In genomic region chr1:63110536-63111285, GRCm38 (mm10) we compare ENCODE assay signal across 8 mouse cellular contexts. TPM values are rescaled to one million over a fixed set of nuclear protein-coding genes. Genes with fewer than 3 reads are reported as not detected.
A peak's percentile ranks its signal among the peaks of the same experiment; 100 is the strongest.
DNase-seq lines count a peak whose midpoint lies in the region; ATAC-seq and TF ChIP-seq lines count a peak whose summit lies in the region.

No protein-coding gene starts in this region.

- no peaks in the 10 kb centered on the region for H3K27me3 ChIP-seq in liver, postnatal 0 days (ENCODE audit: insufficient read depth, low read length)
- no peaks in the 10 kb centered on the region for H3K27me3 ChIP-seq in stomach, embryonic 16.5 days (ENCODE audit: control insufficient read depth, insufficient read depth, low read length)

- no peaks in the 10 kb centered on the region; the same call in 1 of the 2 replicates for H3K36me3 ChIP-seq in liver, postnatal 0 days (replicated peaks; ENCODE audit: insufficient read depth, low read length)
- peaks cover 3% of the 10 kb centered on the region; the same call in 1 of the 2 replicates for H3K36me3 ChIP-seq in stomach, embryonic 16.5 days (ENCODE audit: control insufficient read depth, insufficient read depth, low read length)

- no peak overlapping the region for H3K9ac ChIP-seq in liver, postnatal 0 days (replicated peaks)
- 0 out of 2 replicates have a peak overlapping the region, but pooled peaks have one; percentile 10 for H3K9ac ChIP-seq in stomach, embryonic 16.5 days (ENCODE audit: low read length)

- no peak for TF ChIP-seq POLR2A in bone marrow macrophage, adult 2 months (IDR thresholded peaks at IDR 0.05; ENCODE audit: borderline replicate concordance, low read depth, low read length)

- H3K9me3 ChIP-seq in liver, postnatal 0 days (ENCODE audit: low read length) = no peaks in the 10 kb centered on the region
- H3K9me3 ChIP-seq in stomach, embryonic 16.5 days (replicated peaks; ENCODE audit: control insufficient read depth, low read length) = no peaks in the 10 kb centered on the region

- WGBS in liver, postnatal 0 days (ENCODE audit: insufficient replicate concordance) = 55% methylated on average over 7 of the region's 7 CpGs
- WGBS in stomach, embryonic 16.5 days = 42% methylated on average over 7 of the region's 7 CpGs

- no peak for ATAC-seq in liver, postnatal 0 days
- ATAC-seq in stomach, embryonic 16.5 days (ENCODE audit: insufficient read depth, low FRiP score) = no peak

- peak; percentile 57 for TF ChIP-seq CTCF in bone marrow macrophage, adult 2 months (IDR thresholded peaks at IDR 0.05; ENCODE audit: low read depth, low read length)
- peak; percentile 67 for TF ChIP-seq CTCF in liver, postnatal 0 days (IDR thresholded peaks at IDR 0.05; ENCODE audit: low read depth)

- H3K4me1 ChIP-seq in bone marrow macrophage, adult 2 months (ENCODE audit: control insufficient read depth, insufficient read depth, low read length) = peaks cover 20% of the 10 kb centered on the region
- peaks cover 20% of the 10 kb centered on the region for H3K4me1 ChIP-seq in liver, postnatal 0 days (ENCODE audit: insufficient read depth)
- peaks cover 22% of the 10 kb centered on the region for H3K4me1 ChIP-seq in stomach, embryonic 16.5 days (ENCODE audit: control insufficient read depth, insufficient read depth, low read length)

- DNase-seq in gastrocnemius, postnatal 10 days = peak; percentile 53
- DNase-seq in gastrocnemius, adult 18-20 months (ENCODE audit: low spot score) = no peak
- peak; percentile 77 for DNase-seq in A20 (ENCODE audit: low read depth, low spot score)
- peak; percentile 66 for DNase-seq in forelimb bud, embryonic 11.5 days (ENCODE audit: low read depth, low spot score)
- DNase-seq in liver, postnatal 0 days = peak; percentile 69
- no peak for DNase-seq in urinary bladder, postnatal 4 days (ENCODE audit: low spot score in 2 of 2)

- no peak for TF ChIP-seq EP300 in liver, postnatal 0 days (IDR thresholded peaks at IDR 0.05; ENCODE audit: low read depth)

- no peak overlapping the region for H3K27ac ChIP-seq in bone marrow macrophage, adult 2 months (ENCODE audit: insufficient read depth, low read depth, low read length)
- H3K27ac ChIP-seq in liver, postnatal 0 days (ENCODE audit: low read depth) = no peak overlapping the region
- no peak overlapping the region for H3K27ac ChIP-seq in stomach, embryonic 16.5 days (ENCODE audit: low read length)

- H3K4me3 ChIP-seq in bone marrow macrophage, adult 2 months (ENCODE audit: insufficient read depth, low read length) = no peak overlapping the region
- no peak overlapping the region for H3K4me3 ChIP-seq in liver, postnatal 0 days (ENCODE audit: low read depth, low read length)
- H3K4me3 ChIP-seq in stomach, embryonic 16.5 days (replicated peaks; ENCODE audit: low read length) = no peak overlapping the region

- no peak overlapping the region for H3K4me2 ChIP-seq in liver, postnatal 0 days (ENCODE audit: low read depth, low read length)
- H3K4me2 ChIP-seq in stomach, embryonic 16.5 days (ENCODE audit: low read depth, low read length) = no peak overlapping the region

RNA-seq across cellular contexts. Expression of gene Ino80d, which starts 3.8 kb away (rescaled TPM):
- total RNA-seq in gastrocnemius, postnatal 10 days (2021) = 10 to 100 TPM; 15.6 to 21.6 TPM
- 10 to 100 TPM; 13.0 to 13.2 TPM for total RNA-seq in gastrocnemius, adult 18-20 months (2021)
- polyA plus RNA-seq in bone marrow macrophage, adult 2 months (2012; ENCODE audit: insufficient read depth, insufficient read length, missing spikeins) = 19.5 and 20.9 TPM in 2 replicates
- 2.3 and 2.8 TPM in 2 replicates for polyA plus RNA-seq in liver, postnatal 0 days (2015; fragmentation: Nextera tagmentation; extraction: Ambion mirVana)
- polyA plus RNA-seq in stomach, embryonic 16.5 days (2015; fragmentation: Nextera tagmentation; extraction: Ambion mirVana) = 8.0 and 10.5 TPM in 2 replicates

Comparison
In these comparisons a context has a peak if more than half of its experiments do, and no peak if none do; other contexts are left out.
1. DNase-seq: peak in gastrocnemius, postnatal 10 days (single experiment), A20 (single experiment), forelimb bud, embryonic 11.5 days (single experiment) and liver, postnatal 0 days (single experiment); none in gastrocnemius, adult 18-20 months (single experiment) and urinary bladder, postnatal 4 days (0 of 2).